8 mouse cellular contexts compared by ENCODE assay signal in the genomic region with DNA sequence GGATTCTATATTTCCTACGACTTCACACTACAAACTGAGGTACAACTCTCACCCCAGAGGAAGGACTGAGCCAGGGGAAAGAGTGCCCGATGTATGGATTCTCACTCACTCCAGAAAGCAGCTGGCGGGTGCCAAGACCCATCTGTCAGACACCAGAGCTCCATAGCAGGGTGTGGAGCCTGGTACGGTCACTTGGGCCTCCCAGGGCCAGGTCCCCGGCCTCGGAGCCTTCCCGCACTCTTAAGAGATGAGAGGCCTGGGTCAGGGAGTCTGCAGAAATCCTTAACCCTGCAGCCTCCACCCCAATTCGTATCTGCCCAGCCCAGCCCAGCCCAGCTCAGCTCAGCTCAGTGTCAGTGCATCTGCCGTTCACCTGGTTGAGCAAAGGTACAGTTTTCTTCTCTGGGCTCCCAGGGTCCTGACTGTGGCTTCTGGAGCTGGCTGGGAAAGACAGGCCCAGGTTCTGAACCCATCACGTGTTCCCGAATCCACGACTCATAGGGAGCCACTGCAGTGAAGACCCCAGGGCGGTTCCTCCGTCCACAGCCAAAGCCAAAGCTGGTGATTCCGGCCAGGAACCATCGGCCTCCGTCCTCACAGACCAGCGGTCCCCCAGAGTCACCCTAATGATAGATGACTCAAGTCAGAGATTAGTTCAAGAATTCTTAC. TPM values are rescaled to one million over a fixed set of nuclear protein-coding genes. Genes with fewer than 3 reads are reported as not detected.
DNase-seq lines count a peak whose midpoint lies in the region; ATAC-seq and TF ChIP-seq lines count a peak whose summit lies in the region.

No protein-coding gene starts in this region.

- WGBS in limb, embryonic 12.5 days = 57% methylated on average over 18 of the region's 18 CpGs
- WGBS in small intestine, adult 2 months = 60% methylated on average over 18 of the region's 18 CpGs

- no peak for TF ChIP-seq POLR2A in small intestine, adult 2 months (IDR thresholded peaks at IDR 0.05; ENCODE audit: low read depth, low read length)

- ATAC-seq in cerebellum, adult (ENCODE audit: insufficient number of reproducible peaks, low FRiP score, low TSS enrichment) = peak; percentile 31; the same call in 1 of the 2 replicates
- ATAC-seq in megakaryocyte, adult 5-6 weeks (ENCODE audit: poor library complexity, severe bottlenecking) = no peak
- no peak; the same call in 1 of the 2 replicates for ATAC-seq in limb, embryonic 12.5 days (ENCODE audit: insufficient number of reproducible peaks, insufficient read depth, low FRiP score, low TSS enrichment, low read depth)

- no peaks in the 10 kb centered on the region for H3K9me3 ChIP-seq in megakaryocyte, embryonic 14.5 days
- H3K9me3 ChIP-seq in limb, embryonic 12.5 days = no peaks in the 10 kb centered on the region

- no peak for DNase-seq in cerebellum, adult 11 months
- no peak for DNase-seq in adrenal gland, adult 18-20 months (ENCODE audit: low spot score in 2 of 2)
- DNase-seq in T-cell, adult 2 months (ENCODE audit: low spot score) = no peak

- H3K27ac ChIP-seq in limb, embryonic 12.5 days = no peak overlapping the region
- no peak overlapping the region for H3K27ac ChIP-seq in small intestine, adult 2 months (ENCODE audit: insufficient read depth, low read depth, low read length)

- peaks cover 2% of the 10 kb centered on the region for H3K27me3 ChIP-seq in megakaryocyte, embryonic 14.5 days (replicated peaks)
- H3K27me3 ChIP-seq in limb, embryonic 12.5 days = peaks cover 5% of the 10 kb centered on the region
- H3K27me3 ChIP-seq in small intestine, adult 2 months (ENCODE audit: control insufficient read depth, insufficient read depth, low read length) = no peaks in the 10 kb centered on the region

- peak overlapping the region; percentile 81 for H3K9ac ChIP-seq in limb, embryonic 12.5 days (replicated peaks)

- peaks cover 47% of the 10 kb centered on the region for H3K4me1 ChIP-seq in megakaryocyte, embryonic 14.5 days
- H3K4me1 ChIP-seq in limb, embryonic 12.5 days (replicated peaks) = peaks cover 20% of the 10 kb centered on the region
- H3K4me1 ChIP-seq in small intestine, adult 2 months (ENCODE audit: control insufficient read depth, insufficient read depth, insufficient read length, low read length) = peaks cover 14% of the 10 kb centered on the region

- H3K4me2 ChIP-seq in limb, embryonic 12.5 days = peak overlapping the region; percentile 90

- H3K4me3 ChIP-seq in megakaryocyte, embryonic 14.5 days (replicated peaks) = peak overlapping the region; percentile 96
- H3K4me3 ChIP-seq in limb, embryonic 12.5 days (replicated peaks) = peak overlapping the region; percentile 66
- peak overlapping the region; percentile 89 for H3K4me3 ChIP-seq in small intestine, adult 2 months (ENCODE audit: low read depth, low read length)

- H3K36me3 ChIP-seq in megakaryocyte, embryonic 14.5 days (replicated peaks; ENCODE audit: low read length) = no peaks in the 10 kb centered on the region
- no peaks in the 10 kb centered on the region for H3K36me3 ChIP-seq in limb, embryonic 12.5 days
- no peaks in the 10 kb centered on the region for H3K36me3 ChIP-seq in small intestine, adult 2 months (ENCODE audit: control insufficient read depth, insufficient read depth, low read length)

- TF ChIP-seq CTCF in small intestine, adult 2 months (IDR thresholded peaks at IDR 0.05; ENCODE audit: extremely low read depth, insufficient read length, insufficient replicate concordance, low read depth, low read length) = no peak

RNA-seq across cellular contexts. Expression of a gene that starts 6.4 kb away (rescaled TPM):
- not detected in 2 replicates for polyA plus RNA-seq in megakaryocyte, embryonic 14.5 days (2012; ENCODE audit: insufficient read depth, low replicate concordance)
- total RNA-seq in megakaryocyte, adult 5-6 weeks (2015) = not detected in 2 replicates
- not detected in 2 replicates for total RNA-seq in megakaryocyte, adult 5-6 weeks (2017)
- 5.0 TPM in 2 replicates for polyA plus RNA-seq in limb, embryonic 12.5 days (2016; fragmentation: Nextera tagmentation; extraction: Ambion mirVana)
- polyA plus RNA-seq in small intestine, adult 2 months (2012; rRNA removed) = 30.0 and 41.3 TPM in 2 replicates
- total RNA-seq in adrenal gland, adult 18-20 months (2021) = under 1 TPM in 1 of 2 experiments, not detected in 1; 0.23 TPM

RNA-seq across cellular contexts. Expression of a gene that starts 10.2 kb away (rescaled TPM):
- polyA plus RNA-seq in megakaryocyte, embryonic 14.5 days (2012; ENCODE audit: insufficient read depth, low replicate concordance) = 2.7 and 10.0 TPM in 2 replicates
- 0.78 and 1.1 TPM in 2 replicates for total RNA-seq in megakaryocyte, adult 5-6 weeks (2015)
- total RNA-seq in megakaryocyte, adult 5-6 weeks (2017) = 1.7 TPM in 1 of 2 replicates, not detected in the other
- polyA plus RNA-seq in limb, embryonic 12.5 days (2016; fragmentation: Nextera tagmentation; extraction: Ambion mirVana) = 9.6 and 10.7 TPM in 2 replicates
- polyA plus RNA-seq in small intestine, adult 2 months (2012; rRNA removed) = 2.6 and 3.3 TPM in 2 replicates
- total RNA-seq in adrenal gland, adult 18-20 months (2021) = 10 to 100 TPM in 1 of 2 experiments, 1 to 10 TPM in 1; 6.2 to 11.4 TPM

RNA-seq across cellular contexts. Expression of a gene that starts 24.0 kb away (rescaled TPM):
- 2.6 and 4.8 TPM in 2 replicates for polyA plus RNA-seq in megakaryocyte, embryonic 14.5 days (2012; ENCODE audit: insufficient read depth, low replicate concordance)
- 20.1 and 24.6 TPM in 2 replicates for total RNA-seq in megakaryocyte, adult 5-6 weeks (2015)
- total RNA-seq in megakaryocyte, adult 5-6 weeks (2017) = 22.7 and 23.6 TPM in 2 replicates
- polyA plus RNA-seq in limb, embryonic 12.5 days (2016; fragmentation: Nextera tagmentation; extraction: Ambion mirVana) = 50.9 and 51.3 TPM in 2 replicates
- 5.2 and 8.3 TPM in 2 replicates for polyA plus RNA-seq in small intestine, adult 2 months (2012; rRNA removed)
- total RNA-seq in adrenal gland, adult 18-20 months (2021) = 10 to 100 TPM; 27.1 to 30.2 TPM

RNA-seq across cellular contexts. Expression of a gene that starts 30.9 kb away (rescaled TPM):
- polyA plus RNA-seq in megakaryocyte, embryonic 14.5 days (2012; ENCODE audit: insufficient read depth, low replicate concordance) = 25.6 and 318 TPM in 2 replicates
- total RNA-seq in megakaryocyte, adult 5-6 weeks (2015) = 106 and 143 TPM in 2 replicates
- total RNA-seq in megakaryocyte, adult 5-6 weeks (2017) = 31.4 and 61.8 TPM in 2 replicates
- polyA plus RNA-seq in limb, embryonic 12.5 days (2016; fragmentation: Nextera tagmentation; extraction: Ambion mirVana) = 597 and 605 TPM in 2 replicates
- 90.6 and 184 TPM in 2 replicates for polyA plus RNA-seq in small intestine, adult 2 months (2012; rRNA removed)
- 100 to 1,000 TPM; 150 to 153 TPM for total RNA-seq in adrenal gland, adult 18-20 months (2021)

RNA-seq across cellular contexts. Expression of a gene that starts 32.5 kb away (rescaled TPM):
- polyA plus RNA-seq in megakaryocyte, embryonic 14.5 days (2012; ENCODE audit: insufficient read depth, low replicate concordance) = 36.9 and 149 TPM in 2 replicates
- total RNA-seq in megakaryocyte, adult 5-6 weeks (2015) = 45.1 and 47.9 TPM in 2 replicates
- 31.2 and 35.5 TPM in 2 replicates for total RNA-seq in megakaryocyte, adult 5-6 weeks (2017)
- polyA plus RNA-seq in limb, embryonic 12.5 days (2016; fragmentation: Nextera tagmentation; extraction: Ambion mirVana) = 83.0 and 90.1 TPM in 2 replicates
- polyA plus RNA-seq in small intestine, adult 2 months (2012; rRNA removed) = 54.4 and 68.3 TPM in 2 replicates
- total RNA-seq in adrenal gland, adult 18-20 months (2021) = 100 to 1,000 TPM in 1 of 2 experiments, 10 to 100 TPM in 1; 97.1 to 109 TPM
